9 mouse cellular contexts compared by ENCODE assay signal in genomic region chr9:32666611-32667517, GRCm38 (mm10). TPM values are rescaled to one million over a fixed set of nuclear protein-coding genes. Genes with fewer than 3 reads are reported as not detected.
DNase-seq lines count a peak whose midpoint lies in the region; ATAC-seq lines count a peak whose summit lies in the region.
"Had no signal": no experiment of that assay in that cellular context is flagged by ENCODE, and none has a peak within 500 bp of the region (broad histone marks: within the 10 kb centered on the region; RNA-seq: fewer than 3 reads in every experiment).

No protein-coding gene starts in this region.

- no peak overlapping the region for H3K4me3 ChIP-seq in hindbrain, embryonic 15.5 days
- H3K4me3 ChIP-seq in hindbrain, embryonic 13.5 days, result no peak overlapping the region
- no peak overlapping the region for H3K4me3 ChIP-seq in heart, embryonic 12.5 days
- no peak overlapping the region for H3K4me3 ChIP-seq in liver, embryonic 11.5 days (ENCODE audit: low read depth, low read length)
- H3K4me3 ChIP-seq: hindbrain, embryonic 10.5 days had no signal

- H3K4me2 ChIP-seq in hindbrain, embryonic 15.5 days, result no peak overlapping the region
- H3K4me2 ChIP-seq in hindbrain, embryonic 13.5 days, result no peak overlapping the region
- peak overlapping the region; percentile 13; the same call in 1 of the 2 replicates for H3K4me2 ChIP-seq in heart, embryonic 12.5 days
- no peak overlapping the region for H3K4me2 ChIP-seq in liver, embryonic 11.5 days

- WGBS in hindbrain, embryonic 15.5 days, result 66% methylated on average over 11 of the region's 11 CpGs
- 71% methylated on average over 11 of the region's 11 CpGs for WGBS in hindbrain, embryonic 13.5 days
- 45% methylated on average over 11 of the region's 11 CpGs for WGBS in heart, embryonic 12.5 days
- 65% methylated on average over 11 of the region's 11 CpGs for WGBS in liver, embryonic 11.5 days

- H3K27me3 ChIP-seq in hindbrain, embryonic 15.5 days, result peaks cover 39% of the 10 kb centered on the region
- H3K27me3 ChIP-seq in hindbrain, embryonic 13.5 days, result peaks cover 67% of the 10 kb centered on the region
- H3K27me3 ChIP-seq in heart, embryonic 12.5 days (replicated peaks), result no peaks in the 10 kb centered on the region
- H3K27me3 ChIP-seq in liver, embryonic 11.5 days (replicated peaks; ENCODE audit: control insufficient read depth, insufficient read depth, low read length), result peaks cover 3% of the 10 kb centered on the region; the same call in 1 of the 2 replicates

- no peaks in the 10 kb centered on the region for H3K36me3 ChIP-seq in hindbrain, embryonic 15.5 days
- H3K36me3 ChIP-seq in hindbrain, embryonic 13.5 days, result no peaks in the 10 kb centered on the region
- H3K36me3 ChIP-seq in heart, embryonic 12.5 days, result no peaks in the 10 kb centered on the region
- no peaks in the 10 kb centered on the region for H3K36me3 ChIP-seq in liver, embryonic 11.5 days (ENCODE audit: control insufficient read depth, insufficient read depth, low read length)
- H3K36me3 ChIP-seq: hindbrain, embryonic 10.5 days had no signal

- no peaks in the 10 kb centered on the region for H3K9me3 ChIP-seq in hindbrain, embryonic 15.5 days
- no peaks in the 10 kb centered on the region for H3K9me3 ChIP-seq in hindbrain, embryonic 13.5 days
- no peaks in the 10 kb centered on the region for H3K9me3 ChIP-seq in heart, embryonic 12.5 days (replicated peaks)
- no peaks in the 10 kb centered on the region for H3K9me3 ChIP-seq in liver, embryonic 11.5 days (ENCODE audit: control insufficient read depth, low read length)
- H3K9me3 ChIP-seq: hindbrain, embryonic 10.5 days had no signal

- no peak overlapping the region for H3K9ac ChIP-seq in hindbrain, embryonic 15.5 days
- no peak overlapping the region for H3K9ac ChIP-seq in hindbrain, embryonic 13.5 days
- H3K9ac ChIP-seq in heart, embryonic 12.5 days, result no peak overlapping the region
- H3K9ac ChIP-seq in liver, embryonic 11.5 days (ENCODE audit: low read depth, low read length), result no peak overlapping the region

- peak; percentile 64; the same call in 1 of the 2 replicates for ATAC-seq in hindbrain, embryonic 15.5 days (ENCODE audit: low FRiP score, low read depth)
- ATAC-seq in hindbrain, embryonic 13.5 days (ENCODE audit: low FRiP score), result no peak
- ATAC-seq in heart, embryonic 12.5 days (ENCODE audit: insufficient number of reproducible peaks, low FRiP score), result no peak
- no peak for ATAC-seq in liver, embryonic 11.5 days (replicated peaks; ENCODE audit: low FRiP score)

- DNase-seq in brain, adult 2 months (ENCODE audit: low read depth, low spot score), result peak; percentile 35
- DNase-seq in kidney, postnatal 4 days, result peak; percentile 52 to 73
- DNase-seq in embryo, embryonic 10 days (ENCODE audit: low spot score), result no peak
- no peak for DNase-seq in thymus, postnatal 36 days
- no peak for DNase-seq in liver, embryonic 11.5 days (ENCODE audit: low spot score)

- no peak overlapping the region for H3K27ac ChIP-seq in hindbrain, embryonic 15.5 days (replicated peaks)
- H3K27ac ChIP-seq in hindbrain, embryonic 13.5 days, result no peak overlapping the region
- peak overlapping the region; percentile 52 for H3K27ac ChIP-seq in heart, embryonic 12.5 days (ENCODE audit: poor library complexity, severe bottlenecking)
- no peak overlapping the region for H3K27ac ChIP-seq in liver, embryonic 11.5 days (ENCODE audit: low read depth, low read length)
- H3K27ac ChIP-seq: hindbrain, embryonic 10.5 days had no signal

- peaks cover 13% of the 10 kb centered on the region for H3K4me1 ChIP-seq in hindbrain, embryonic 15.5 days (replicated peaks)
- peaks cover 18% of the 10 kb centered on the region for H3K4me1 ChIP-seq in hindbrain, embryonic 13.5 days (replicated peaks)
- H3K4me1 ChIP-seq in heart, embryonic 12.5 days (replicated peaks), result peaks cover 30% of the 10 kb centered on the region
- no peaks in the 10 kb centered on the region for H3K4me1 ChIP-seq in liver, embryonic 11.5 days (replicated peaks; ENCODE audit: control insufficient read depth, insufficient read depth, low read length)

RNA-seq across cellular contexts. Expression of gene Ets1, which starts 30.8 kb away (rescaled TPM):
- polyA plus RNA-seq in hindbrain, embryonic 15.5 days (2015; fragmentation: Nextera tagmentation; extraction: Ambion mirVana), result 18.9 and 19.1 TPM in 2 replicates
- 23.2 and 24.3 TPM in 2 replicates for polyA plus RNA-seq in hindbrain, embryonic 13.5 days (2015; fragmentation: Nextera tagmentation; extraction: Ambion mirVana)
- 65.6 and 68.1 TPM in 2 replicates for polyA plus RNA-seq in heart, embryonic 12.5 days (2016; fragmentation: Nextera tagmentation; extraction: Ambion mirVana)
- 31.4 and 35.8 TPM in 2 replicates for polyA plus RNA-seq in liver, embryonic 11.5 days (2014; fragmentation: Nextera tagmentation; extraction: Ambion mirVana)

Comparison
In these comparisons a context has a peak if more than half of its experiments do, and no peak if none do; other contexts are left out.
1. DNase-seq: peak in brain, adult 2 months (single experiment) and kidney, postnatal 4 days (2 of 2); none in embryo, embryonic 10 days (single experiment), thymus, postnatal 36 days (0 of 2) and liver, embryonic 11.5 days (single experiment).